Mouse (Mus musculus) forebrain, embryonic 12.5 days (tissue): ENCODE data around the gene Scarb1. TPM values are rescaled to one million over a fixed set of nuclear protein-coding genes. Genes with fewer than 3 reads are reported as not detected.

Experiments used
- ATAC-seq: fragments of 200-750 bp; cut with Nextera tagmentation; 2 replicates; pipeline ENCODE4 v1.8.0; 2017; ENCODE audit warnings: moderate TSS enrichment; ENCODE audit not compliant: low FRiP score
- H3K27ac ChIP-seq: fragments of 300-500 bp; sonication (generic); 2 replicates; pipeline ENCODE4 v1.5.1; 2016; ENCODE audit warnings: mild to moderate bottlenecking
- H3K27me3 ChIP-seq: fragments of 300-500 bp; sonication (generic); 2 replicates; pipeline ENCODE4 v1.6.1; 2016; ENCODE audit warnings: mild to moderate bottlenecking
- H3K36me3 ChIP-seq: fragments of 300-500 bp; sonication (generic); replicated peaks from 2 replicates; pipeline ENCODE4 v1.6.1; 2016; ENCODE audit warnings: mild to moderate bottlenecking
- H3K4me1 ChIP-seq: fragments of 300-500 bp; sonication (generic); 2 replicates; pipeline ENCODE4 v1.6.1; 2016
- H3K4me2 ChIP-seq: fragments of 300-500 bp; sonication (generic); 2 replicates; pipeline ENCODE4 v1.6.1; 2016; ENCODE audit warnings: mild to moderate bottlenecking, moderate library complexity
- H3K4me3 ChIP-seq: fragments of 300-500 bp; sonication (generic); replicated peaks from 2 replicates; pipeline ENCODE4 v1.5.1; 2016; ENCODE audit warnings: mild to moderate bottlenecking
- H3K9ac ChIP-seq: fragments of 300-500 bp; sonication (generic); 2 replicates; pipeline ENCODE4 v1.6.1; 2016; ENCODE audit warnings: mild to moderate bottlenecking
- H3K9me3 ChIP-seq: fragments of 300-500 bp; sonication (generic); 2 replicates; pipeline ENCODE4 v1.6.1; 2016
- WGBS: fragments of 180-500 bp; shearing (Covaris S2); methylation state at CpG from one replicate; pipeline ENCODE4 v1.1.7; 2016; 5-methylcytosine and 5-hydroxymethylcytosine counted together
- polyA plus RNA-seq: library from polyadenylated mRNA; unstranded; fragments of >200 nt; fragmentation: Nextera tagmentation; extraction: Ambion mirVana; gene quantifications from 2 replicates; pipeline ENCODE4 v1.2.1, GENCODE M21; 2016

Gene Scarb1
- polyA plus RNA-seq, 1 experiment from 2014 or later: 38.7 TPM

GRCm38 (mm10) chr5:125271531-125272203 is 69.2 kb downstream of the Scarb1 start:
- ATAC-seq: peak; percentile 13; the same call in 1 of the 2 replicates
- H3K27me3 ChIP-seq: 0 out of 2 replicates have a peak, but pooled peaks cover 5% of the 10 kb centered on the region

GRCm38 (mm10) chr5:125270587-125271130 is 70.2 kb downstream of the Scarb1 start:
- H3K36me3 ChIP-seq: no peaks in the 10 kb centered on the region
- 18% methylated on average over 12 of the region's 12 CpGs for WGBS
- H3K27me3 ChIP-seq: 0 out of 2 replicates have a peak, but pooled peaks cover 5% of the 10 kb centered on the region
- peaks cover 31% of the 10 kb centered on the region for H3K4me1 ChIP-seq
- no peak overlapping the region for H3K9ac ChIP-seq
- H3K27ac ChIP-seq: no peak overlapping the region
- no peak for ATAC-seq
- no peak overlapping the region for H3K4me2 ChIP-seq
- H3K4me3 ChIP-seq: no peak overlapping the region
- no peaks in the 10 kb centered on the region for H3K9me3 ChIP-seq

More at GRCm38 (mm10) chr5:125271531-125272203, 69.2 kb downstream of the Scarb1 start:
- Histone ChIP-seq H3K4me2 (no peak overlapping the region), H3K36me3 (no peaks in the 10 kb centered on the region; the same call in 1 of the 2 replicates), H3K9me3 (no peaks in the 10 kb centered on the region), H3K27ac (no peak overlapping the region), H3K9ac (no peak overlapping the region), H3K4me1 (peaks cover 31% of the 10 kb centered on the region), H3K4me3 (no peak overlapping the region)
- 10% methylated on average over 15 of the region's 15 CpGs for whole genome bisulfite sequencing

- 0 out of 2 replicates have a peak, but pooled peaks cover 5% of the 10 kb centered on the region for H3K27me3 ChIP-seq
- no peak overlapping the region for H3K4me3 ChIP-seq
- WGBS: 87% methylated on average over 7 of the region's 7 CpGs
- H3K27ac ChIP-seq: no peak overlapping the region
- H3K4me2 ChIP-seq: no peak overlapping the region
- no peak for ATAC-seq
- no peak overlapping the region for H3K9ac ChIP-seq
- peaks cover 33% of the 10 kb centered on the region for H3K4me1 ChIP-seq
- H3K36me3 ChIP-seq: no peaks in the 10 kb centered on the region
- no peaks in the 10 kb centered on the region for H3K9me3 ChIP-seq
These were observed 71.1 kb downstream of the Scarb1 start for GRCm38 (mm10) chr5:125269836-125270235.

- no peaks in the 10 kb centered on the region for H3K9me3 ChIP-seq
- H3K4me2 ChIP-seq: no peak overlapping the region
- 89% methylated on average over 8 of the region's 8 CpGs for WGBS
- 0 out of 2 replicates have a peak, but pooled peaks cover 5% of the 10 kb centered on the region for H3K27me3 ChIP-seq
- H3K27ac ChIP-seq: no peak overlapping the region
- no peak overlapping the region for H3K9ac ChIP-seq
- peaks cover 37% of the 10 kb centered on the region for H3K4me1 ChIP-seq
- H3K36me3 ChIP-seq: no peaks in the 10 kb centered on the region
- H3K4me3 ChIP-seq: no peak overlapping the region
- ATAC-seq: no peak
These were observed 71.5 kb downstream of the Scarb1 start for GRCm38 (mm10) chr5:125269399-125269798.

GRCm38 (mm10) chr5:125268033-125268765 is 72.7 kb downstream of the Scarb1 start:
- WGBS: 24% methylated on average over 10 of the region's 10 CpGs
- H3K4me2 ChIP-seq: no peak overlapping the region
- H3K27ac ChIP-seq: peak overlapping the region; percentile 78; the same call in 1 of the 2 replicates
- peaks cover 31% of the 10 kb centered on the region for H3K4me1 ChIP-seq
- H3K9ac ChIP-seq: no peak overlapping the region
- H3K27me3 ChIP-seq: 0 out of 2 replicates have a peak, but pooled peaks cover 5% of the 10 kb centered on the region
- ATAC-seq: peak; percentile 57
- H3K9me3 ChIP-seq: no peaks in the 10 kb centered on the region
- H3K4me3 ChIP-seq: no peak overlapping the region
- no peaks in the 10 kb centered on the region for H3K36me3 ChIP-seq

GRCm38 (mm10) chr5:125267150-125267961 is 73.5 kb downstream of the Scarb1 start:
- peaks cover 36% of the 10 kb centered on the region for H3K4me1 ChIP-seq
- 52% methylated on average over 35 of the region's 35 CpGs for WGBS
- H3K27me3 ChIP-seq: 0 out of 2 replicates have a peak, but pooled peaks cover 5% of the 10 kb centered on the region
- H3K36me3 ChIP-seq: no peaks in the 10 kb centered on the region
- no peaks in the 10 kb centered on the region for H3K9me3 ChIP-seq
- no peak overlapping the region for H3K4me3 ChIP-seq
- H3K9ac ChIP-seq: no peak overlapping the region
- peak; percentile 33 for ATAC-seq
- peak overlapping the region; percentile 24 for H3K4me2 ChIP-seq
- H3K27ac ChIP-seq: peak overlapping the region; percentile 78

- Histone ChIP-seq H3K4me2 (no peak overlapping the region), H3K9ac (no peak overlapping the region), H3K27ac (0 out of 2 replicates have a peak overlapping the region, but pooled peaks have one; percentile 42), H3K9me3 (no peaks in the 10 kb centered on the region), H3K27me3 (0 out of 2 replicates have a peak, but pooled peaks cover 5% of the 10 kb centered on the region), H3K4me1 (peaks cover 35% of the 10 kb centered on the region), H3K36me3 (no peaks in the 10 kb centered on the region), H3K4me3 (no peak overlapping the region)
- ATAC-seq: no peak
- 77% methylated on average over 9 of the region's 9 CpGs for WGBS
These were observed 74.8 kb downstream of the Scarb1 start for GRCm38 (mm10) chr5:125266128-125266527.

- Histone ChIP-seq H3K9me3 (no peaks in the 10 kb centered on the region), H3K4me3 (no peak overlapping the region), H3K27me3 (0 out of 2 replicates have a peak, but pooled peaks cover 5% of the 10 kb centered on the region), H3K9ac (no peak overlapping the region), H3K4me2 (no peak overlapping the region), H3K27ac (peak overlapping the region; percentile 71), H3K36me3 (no peaks in the 10 kb centered on the region), H3K4me1 (peaks cover 30% of the 10 kb centered on the region)
- ATAC-seq: no peak
- 62% methylated on average over 17 of the region's 17 CpGs for WGBS
These were observed 76.2 kb downstream of the Scarb1 start for GRCm38 (mm10) chr5:125264700-125265099.

- H3K9ac ChIP-seq: no peak overlapping the region
- peaks cover 19% of the 10 kb centered on the region for H3K4me1 ChIP-seq
- no peaks in the 10 kb centered on the region for H3K27me3 ChIP-seq
- H3K9me3 ChIP-seq: no peaks in the 10 kb centered on the region
- no peak for ATAC-seq
- H3K36me3 ChIP-seq: no peaks in the 10 kb centered on the region
- H3K4me3 ChIP-seq: no peak overlapping the region
- WGBS: 52% methylated on average over 7 of the region's 7 CpGs
- no peak overlapping the region for H3K4me2 ChIP-seq
- H3K27ac ChIP-seq: peak overlapping the region; percentile 62
These were observed 78.3 kb downstream of the Scarb1 start for GRCm38 (mm10) chr5:125262578-125262977.

GRCm38 (mm10) chr5:125253917-125254316 is 87.0 kb downstream of the Scarb1 start:
- H3K9ac ChIP-seq: no peak overlapping the region
- no peak overlapping the region for H3K27ac ChIP-seq
- no peaks in the 10 kb centered on the region for H3K36me3 ChIP-seq
- H3K4me1 ChIP-seq: 0 out of 2 replicates have a peak, but pooled peaks cover 4% of the 10 kb centered on the region
- H3K4me3 ChIP-seq: no peak overlapping the region
- no peaks in the 10 kb centered on the region for H3K27me3 ChIP-seq
- no peak for ATAC-seq
- WGBS: 86% methylated on average over 3 of the region's 5 CpGs
- no peaks in the 10 kb centered on the region for H3K9me3 ChIP-seq
- H3K4me2 ChIP-seq: no peak overlapping the region

GRCm38 (mm10) chr5:125253448-125253847 is 87.4 kb downstream of the Scarb1 start:
- no peaks in the 10 kb centered on the region for H3K36me3 ChIP-seq
- H3K9ac ChIP-seq: no peak overlapping the region
- no peak overlapping the region for H3K4me2 ChIP-seq
- H3K4me1 ChIP-seq: 0 out of 2 replicates have a peak, but pooled peaks cover 4% of the 10 kb centered on the region
- H3K27ac ChIP-seq: no peak overlapping the region
- H3K4me3 ChIP-seq: no peak overlapping the region
- H3K9me3 ChIP-seq: peaks cover 2% of the 10 kb centered on the region; the same call in 1 of the 2 replicates
- 90% methylated on average over 3 of the region's 3 CpGs for WGBS
- ATAC-seq: no peak
- no peaks in the 10 kb centered on the region for H3K27me3 ChIP-seq
